Mouse (Mus musculus) gastrocnemius, adult 2 months (tissue): ENCODE measurements around the gene Rpl12. TPM values are rescaled to one million over a fixed set of nuclear protein-coding genes. Genes with fewer than 3 reads are reported as not detected.

Experiments used
- DNase-seq: peaks from one replicate; pipeline ENCODE4 v3.0.0; 2022
- H3K27ac ChIP-seq: fragments of 200-600 bp; 2 replicates; pipeline ENCODE4 v1.8.1; 2022; ENCODE audit warnings: mild to moderate bottlenecking
- H3K4me3 ChIP-seq: fragments of 200-600 bp; 2 replicates; pipeline ENCODE4 v1.8.1; 2022; ENCODE audit warnings: mild to moderate bottlenecking, moderate library complexity
- CTCF ChIP-seq: fragments of 200-600 bp; IDR thresholded peaks from 2 replicates; pipeline ENCODE4 v1.8.1; 2022; ENCODE audit warnings: antibody characterized with exemption, mild to moderate bottlenecking, moderate library complexity
- intact Hi-C: fragments of 180-260 bp; cut with DNase I; formaldehyde crosslinking; loops from one replicate; pipeline ENCODE4 v1.15.1; 2025
- total RNA-seq, 2 experiments: library from RNA; stranded (reverse); gene quantifications; 2 replicates each; pipeline ENCODE4 v1.2.3; 2021

Rpl12 gene
- total RNA-seq, 2 experiments from 2014 or later, result 80.6 to 90.3 TPM

GRCm38 (mm10) chr2:32924306-32924844 lies 37.0 kb upstream of the Rpl12 start:
- no peak for TF ChIP-seq CTCF
- Histone ChIP-seq H3K27ac (no peak overlapping the region), H3K4me3 (no peak overlapping the region)
- intact Hi-C loops, result no loop called here
- no peak for DNase-seq

GRCm38 (mm10) chr2:32926330-32927075 lies 34.9 kb upstream of the Rpl12 start:
- intact Hi-C loops, result loop anchor here (1.0 kb wide), 1 partner anchor 66 kb away; no protein-coding TSS in a partner anchor
- H3K4me3 ChIP-seq, result no peak overlapping the region
- DNase-seq, result no peak
- no peak overlapping the region for H3K27ac ChIP-seq
- TF ChIP-seq CTCF, result no peak

GRCm38 (mm10) chr2:32927624-32928234 lies 33.6 kb upstream of the Rpl12 start:
- H3K4me3 ChIP-seq, result no peak overlapping the region
- no peak for TF ChIP-seq CTCF
- no peak for DNase-seq
- peak overlapping the region; percentile 43; the same call in 1 of the 2 replicates for H3K27ac ChIP-seq
- intact Hi-C loops, result loop anchor here (1.0 to 2.0 kb wide), 2 partner anchors 63 to 67 kb away; no protein-coding TSS in a partner anchor

DNA sequence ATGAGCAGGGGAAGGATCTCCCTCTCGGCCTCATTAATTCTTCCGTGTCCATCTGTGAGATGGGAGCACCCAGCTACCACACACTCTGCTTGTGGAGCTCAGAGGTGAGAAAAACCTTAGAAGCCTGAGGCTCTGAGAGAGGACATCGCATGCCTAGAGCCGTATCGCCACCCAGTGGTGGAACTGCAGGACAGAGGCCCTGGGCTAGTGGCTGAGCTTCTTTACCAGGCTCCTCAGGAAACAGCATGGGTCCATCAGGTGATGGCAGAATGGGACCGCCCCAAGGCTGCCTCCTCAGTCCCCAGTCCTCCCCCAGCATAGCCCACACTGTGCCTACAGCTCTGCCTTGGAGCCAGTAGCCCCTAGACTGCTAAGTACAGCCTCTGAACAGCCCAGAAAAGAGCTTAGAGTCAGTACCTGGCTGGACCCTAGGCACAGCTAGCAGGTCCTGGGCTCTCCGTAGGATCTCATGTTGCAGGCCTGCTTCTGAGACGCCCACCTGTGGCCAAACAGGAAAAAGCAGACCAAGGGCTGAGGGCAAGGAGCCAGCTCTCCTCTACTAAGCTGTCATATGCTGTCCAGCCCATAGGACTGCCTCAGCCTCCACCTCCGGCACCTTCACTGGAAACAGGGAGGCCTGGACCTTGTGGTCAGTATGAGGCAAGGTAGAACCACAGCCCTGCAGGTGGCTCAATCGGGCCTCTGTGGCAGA lies 33.0 kb upstream of the Rpl12 start:
- peak; percentile 86 for DNase-seq
- Histone ChIP-seq H3K27ac (peak overlapping the region; percentile 43; the same call in 1 of the 2 replicates), H3K4me3 (no peak overlapping the region)

GRCm38 (mm10) chr2:32928947-32929829 lies 32.2 kb upstream of the Rpl12 start:
- intact Hi-C loops, result loop anchor here (2.0 kb wide), 1 partner anchor 64 kb away; no protein-coding TSS in a partner anchor
- no peak for TF ChIP-seq CTCF
- H3K27ac ChIP-seq, result no peak overlapping the region
- H3K4me3 ChIP-seq, result no peak overlapping the region
- no peak for DNase-seq

More for the DNA sequence above, 33.0 kb upstream of the Rpl12 start:
- intact Hi-C loops, result loop anchor here (2.0 kb wide), 1 partner anchor 64 kb away; no protein-coding TSS in a partner anchor
- TF ChIP-seq CTCF, result peak; percentile 89

- no peak overlapping the region for H3K27ac ChIP-seq
- DNase-seq, result no peak
- TF ChIP-seq CTCF, result no peak
- intact Hi-C loops, result no loop called here
- H3K4me3 ChIP-seq, result no peak overlapping the region
These were observed 29.6 kb upstream of the Rpl12 start for GRCm38 (mm10) chr2:32931730-32932129.

DNA sequence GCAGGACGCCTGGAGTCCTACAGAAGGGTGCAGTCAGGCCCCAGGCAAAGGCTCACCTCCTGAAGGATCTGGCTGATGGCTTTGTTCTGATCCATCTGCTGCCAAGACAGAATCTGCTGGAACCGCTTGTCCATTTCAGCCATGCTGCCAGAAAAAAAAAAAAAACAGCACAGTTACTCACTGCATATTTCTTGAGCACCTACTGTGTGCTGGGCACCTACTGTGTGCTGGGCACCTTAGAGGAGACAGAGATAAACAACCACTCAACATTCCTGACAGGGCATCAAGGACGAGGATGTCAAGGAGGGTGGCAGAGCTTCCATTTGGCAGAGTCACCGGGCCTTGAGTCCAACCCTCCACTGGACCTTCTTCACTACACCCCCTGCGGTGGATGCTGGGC lies 22.6 kb upstream of the Rpl12 start:
- intact Hi-C loops, result no loop called here
- no peak for TF ChIP-seq CTCF
- H3K4me3 ChIP-seq, result no peak overlapping the region
- no peak for DNase-seq
- no peak overlapping the region for H3K27ac ChIP-seq

- Histone ChIP-seq H3K27ac (no peak overlapping the region), H3K4me3 (no peak overlapping the region)
- DNase-seq, result no peak
- TF ChIP-seq CTCF, result peak; percentile 73
- intact Hi-C loops, result no loop called here
These were observed 21.9 kb upstream of the Rpl12 start for GRCm38 (mm10) chr2:32939418-32939817.

GRCm38 (mm10) chr2:32940483-32940882 lies 20.9 kb upstream of the Rpl12 start:
- DNase-seq, result no peak
- intact Hi-C loops, result no loop called here
- TF ChIP-seq CTCF, result no peak
- H3K27ac ChIP-seq, result no peak overlapping the region
- H3K4me3 ChIP-seq, result no peak overlapping the region

DNA sequence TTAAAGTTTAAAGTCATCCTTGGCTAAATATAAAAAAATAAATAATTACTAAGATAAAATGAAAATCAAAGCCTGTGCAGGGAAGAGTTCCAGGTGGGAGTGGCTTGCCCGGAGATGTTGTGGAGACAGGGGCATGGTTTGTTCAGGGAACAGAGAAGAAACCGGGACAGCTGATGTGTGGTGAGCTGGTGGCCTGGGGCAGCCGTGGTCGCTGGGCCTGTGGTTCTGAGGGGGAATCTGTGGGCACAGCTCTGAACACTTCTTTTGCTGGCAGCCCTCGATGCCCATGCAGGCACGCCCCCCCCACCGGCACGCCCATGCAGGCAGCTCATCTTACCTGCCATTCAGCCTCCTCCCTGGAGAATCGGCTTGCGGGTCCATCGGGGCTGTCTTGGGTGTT lies 13.9 kb upstream of the Rpl12 start:
- DNase-seq, result no peak
- intact Hi-C loops, result no loop called here
- H3K4me3 ChIP-seq, result no peak overlapping the region
- H3K27ac ChIP-seq, result no peak overlapping the region
- no peak for TF ChIP-seq CTCF

DNA sequence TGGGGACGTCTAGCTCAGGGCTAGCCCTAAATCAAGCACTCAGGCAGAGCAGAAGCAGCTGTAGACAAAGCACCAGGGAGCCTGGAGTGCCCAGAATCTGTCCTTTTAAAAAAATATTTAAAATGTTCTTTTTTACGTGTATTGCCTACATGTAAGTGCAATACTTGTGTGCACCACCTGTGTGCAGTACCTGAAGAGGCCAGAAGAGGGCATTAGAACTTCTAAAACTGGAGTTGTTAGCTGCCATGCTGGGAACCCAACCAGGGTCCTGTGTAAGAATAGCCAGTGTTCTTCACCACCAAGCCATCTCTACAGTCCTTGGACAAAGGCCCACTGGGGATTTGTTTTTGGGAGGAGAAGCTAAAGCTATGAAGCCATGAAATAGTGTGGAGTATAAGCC lies 6.8 kb upstream of the Rpl12 start:
- Histone ChIP-seq H3K4me3 (no peak overlapping the region), H3K27ac (no peak overlapping the region)
- intact Hi-C loops, result no loop called here
- no peak for DNase-seq
- TF ChIP-seq CTCF, result peak; percentile 44

- no peak overlapping the region for H3K4me3 ChIP-seq
- no peak for TF ChIP-seq CTCF
- no peak overlapping the region for H3K27ac ChIP-seq
- DNase-seq, result no peak
- intact Hi-C loops, result no loop called here
These were observed 4.0 kb upstream of the Rpl12 start for GRCm38 (mm10) chr2:32957344-32957743.
